Mouse (Mus musculus): Measurements from ENCODE around the gene Clpx. TPM values are rescaled to one million over a fixed set of nuclear protein-coding genes. Genes with fewer than 3 reads are reported as not detected.

Gene Clpx
- polyA plus RNA-seq (2016; fragmentation: Nextera tagmentation; extraction: Ambion mirVana) = 41.6 and 42.3 TPM in 2 replicates

GRCm38 (mm10) chr9:65293973-65294715, at the start of gene Clpx:
TSS of gene Clpx (plus strand) at chr9:65294260.
- Histone ChIP-seq H3K36me3 (peaks cover 9% of the 10 kb centered on the region), H3K4me3 (peak within 1 kb of the TSS; percentile 81), H3K27me3 (ENCODE audit: low read depth, poor library complexity, severe bottlenecking) (no peaks in the 10 kb centered on the region), H3K27ac (replicated peaks) (peak within 1 kb of the TSS; percentile 90), H3K4me1 (peaks cover 24% of the 10 kb centered on the region), H3K9me3 (replicated peaks) (no peaks in the 10 kb centered on the region)
- DNase-seq (ENCODE audit: low spot score) = peak; percentile 99
- WGBS = under 1% methylated on average over 71 of the region's 71 CpGs

DNA sequence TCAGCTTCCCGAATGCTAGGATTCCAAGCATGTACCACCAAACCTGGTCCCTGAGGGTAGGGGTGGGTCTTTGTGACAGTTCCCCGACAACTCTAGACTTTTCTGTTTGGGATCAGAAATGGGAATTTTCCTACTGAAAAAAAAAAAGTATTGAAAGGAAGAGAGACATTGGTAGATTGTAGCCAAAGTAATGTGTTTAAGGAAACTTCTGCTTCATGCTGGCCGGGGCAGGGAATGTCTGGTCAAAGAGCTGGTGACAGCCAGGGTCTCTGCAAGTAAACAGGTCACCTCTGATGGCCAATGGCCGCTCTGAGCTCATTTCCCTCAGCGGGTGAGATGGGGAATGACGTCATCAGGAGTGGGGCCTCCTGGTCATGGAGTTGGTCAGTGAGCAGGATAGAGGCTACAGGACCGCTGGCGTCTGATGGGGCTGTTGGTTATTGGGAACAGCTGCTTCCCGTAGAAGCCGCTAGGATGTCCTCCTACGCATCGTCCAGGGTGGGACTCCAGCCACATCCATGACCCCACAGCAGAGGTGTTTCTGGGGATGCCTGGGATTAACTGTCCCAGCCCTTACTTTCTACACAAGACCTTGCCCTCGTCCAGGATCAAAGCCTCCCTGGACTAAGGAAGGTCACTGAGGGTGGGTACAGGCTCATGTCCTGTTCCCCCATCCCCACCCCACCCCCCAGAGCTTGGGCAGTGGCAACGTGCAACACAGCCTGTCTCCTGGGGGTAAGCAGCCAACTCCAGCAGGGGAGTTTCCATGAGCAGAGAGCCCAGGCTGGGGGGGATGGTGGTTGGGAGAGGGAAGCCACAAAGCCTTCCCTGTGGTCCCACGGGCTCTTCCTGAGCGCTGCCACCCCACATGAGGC, 46.3 kb upstream of the Clpx start:
- H3K27ac ChIP-seq (replicated peaks) = peak overlapping the region; percentile 49; the same call in 1 of the 2 replicates
- no peaks in the 10 kb centered on the region for H3K36me3 ChIP-seq
- H3K27me3 ChIP-seq (ENCODE audit: low read depth, poor library complexity, severe bottlenecking) = no peaks in the 10 kb centered on the region
- H3K9me3 ChIP-seq (replicated peaks) = no peaks in the 10 kb centered on the region
- H3K4me3 ChIP-seq = no peak overlapping the region
- peaks cover 24% of the 10 kb centered on the region for H3K4me1 ChIP-seq
- no peak for DNase-seq (ENCODE audit: low spot score)
- WGBS = 80% methylated on average over 16 of the region's 16 CpGs

DNA sequence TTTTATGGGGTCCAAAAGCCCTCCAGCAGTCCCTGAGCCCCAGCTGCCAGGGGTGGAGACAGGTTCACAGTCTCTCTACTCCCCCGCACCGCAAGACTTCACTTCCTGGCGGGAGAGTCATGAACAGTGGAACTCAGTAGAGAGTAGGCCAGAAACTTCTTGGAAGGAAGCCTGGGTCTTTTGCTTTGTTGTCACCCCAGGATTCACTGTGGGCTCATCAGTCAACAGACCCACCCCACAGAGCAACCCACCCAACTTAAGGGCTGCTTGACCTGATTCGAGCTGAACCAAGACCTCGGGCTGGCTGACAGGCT, 45.7 kb upstream of the Clpx start:
- no peak overlapping the region for H3K4me3 ChIP-seq
- H3K27ac ChIP-seq (replicated peaks) = peak overlapping the region; percentile 49; the same call in 1 of the 2 replicates
- H3K4me1 ChIP-seq = peaks cover 18% of the 10 kb centered on the region
- DNase-seq (ENCODE audit: low spot score) = no peak
- H3K36me3 ChIP-seq = no peaks in the 10 kb centered on the region
- H3K27me3 ChIP-seq (ENCODE audit: low read depth, poor library complexity, severe bottlenecking) = no peaks in the 10 kb centered on the region
- WGBS = 93% methylated on average over 5 of the region's 5 CpGs
- no peaks in the 10 kb centered on the region for H3K9me3 ChIP-seq (replicated peaks)

- Histone ChIP-seq H3K27me3 (ENCODE audit: low read depth, poor library complexity, severe bottlenecking) (no peaks in the 10 kb centered on the region), H3K27ac (replicated peaks) (no peak overlapping the region), H3K4me1 (peaks cover 14% of the 10 kb centered on the region), H3K36me3 (no peaks in the 10 kb centered on the region), H3K9me3 (replicated peaks) (no peaks in the 10 kb centered on the region), H3K4me3 (no peak overlapping the region)
- WGBS = 82% methylated on average over 3 of the region's 3 CpGs
- DNase-seq (ENCODE audit: low spot score) = no peak
Observed at GRCm38 (mm10) chr9:65252026-65252425, 42.0 kb upstream of the Clpx start.

DNA sequence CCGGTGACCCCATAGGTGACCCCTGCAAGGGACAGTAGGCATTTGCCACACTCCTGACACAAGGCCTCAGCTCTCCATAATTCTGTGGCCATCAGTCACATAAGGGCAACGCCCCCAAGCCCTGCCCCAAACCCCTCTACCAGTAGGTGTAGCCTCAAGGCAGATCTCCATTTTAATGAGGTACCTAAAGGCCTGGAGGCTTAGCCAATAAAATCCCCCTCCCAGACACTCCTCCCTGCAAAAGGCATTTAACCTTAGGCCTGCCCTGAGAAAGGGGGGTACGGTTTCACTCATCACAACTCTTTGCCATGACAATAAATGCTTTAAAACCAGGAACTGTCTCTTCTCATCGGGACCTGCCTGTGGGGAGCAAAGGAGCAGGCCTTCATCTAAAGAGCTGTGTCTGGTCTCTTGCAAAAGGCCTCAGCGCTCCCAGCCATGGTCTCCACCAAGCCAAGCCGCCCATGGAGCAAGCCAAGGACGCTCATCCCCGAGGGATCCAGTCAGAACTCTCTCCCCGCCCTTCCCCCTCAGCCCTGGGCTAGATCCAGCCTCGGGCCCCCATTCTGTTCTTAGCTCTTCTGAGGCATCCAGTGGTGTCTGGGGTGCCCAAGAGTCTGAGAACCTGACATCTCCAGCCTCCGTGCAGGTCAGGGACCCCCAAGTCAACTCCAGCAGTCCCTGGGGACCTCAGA, 38.0 kb upstream of the Clpx start:
- no peak overlapping the region for H3K4me3 ChIP-seq
- H3K27ac ChIP-seq (replicated peaks) = no peak overlapping the region
- H3K9me3 ChIP-seq (replicated peaks) = no peaks in the 10 kb centered on the region
- H3K4me1 ChIP-seq = peaks cover 11% of the 10 kb centered on the region
- 76% methylated on average over 11 of the region's 11 CpGs for WGBS
- no peaks in the 10 kb centered on the region for H3K27me3 ChIP-seq (ENCODE audit: low read depth, poor library complexity, severe bottlenecking)
- no peak for DNase-seq (ENCODE audit: low spot score)
- no peaks in the 10 kb centered on the region for H3K36me3 ChIP-seq

GRCm38 (mm10) chr9:65257218-65257910, 36.7 kb upstream of the Clpx start:
- no peak for DNase-seq (ENCODE audit: low spot score)
- H3K27ac ChIP-seq (replicated peaks) = no peak overlapping the region
- H3K36me3 ChIP-seq = no peaks in the 10 kb centered on the region
- H3K4me3 ChIP-seq = no peak overlapping the region
- peaks cover 11% of the 10 kb centered on the region for H3K4me1 ChIP-seq
- WGBS = 67% methylated on average over 9 of the region's 9 CpGs
- H3K9me3 ChIP-seq (replicated peaks) = no peaks in the 10 kb centered on the region
- no peaks in the 10 kb centered on the region for H3K27me3 ChIP-seq (ENCODE audit: low read depth, poor library complexity, severe bottlenecking)

DNA sequence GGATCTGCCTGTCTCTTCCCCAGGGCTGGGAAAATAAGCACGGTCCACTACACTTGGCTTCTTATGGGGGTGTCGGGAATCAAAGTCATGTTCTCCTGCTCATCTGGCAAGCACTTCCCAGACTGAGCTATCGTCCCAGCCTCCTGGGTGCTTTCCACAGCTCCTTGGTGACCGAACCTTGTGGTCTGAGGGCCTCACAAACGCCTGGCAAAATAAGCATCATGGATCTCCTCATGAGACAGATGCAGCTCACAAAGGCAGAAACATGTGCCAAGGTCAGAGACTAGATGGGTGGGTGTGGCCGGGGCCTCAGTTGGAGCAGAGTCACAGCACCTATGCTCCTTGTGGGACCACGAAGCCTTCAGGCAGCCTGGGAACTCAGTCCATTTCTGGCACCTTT, 34.7 kb upstream of the Clpx start:
- WGBS = 84% methylated on average over 7 of the region's 7 CpGs
- DNase-seq (ENCODE audit: low spot score) = no peak
- H3K27me3 ChIP-seq (ENCODE audit: low read depth, poor library complexity, severe bottlenecking) = no peaks in the 10 kb centered on the region
- no peaks in the 10 kb centered on the region for H3K9me3 ChIP-seq (replicated peaks)
- no peaks in the 10 kb centered on the region for H3K36me3 ChIP-seq
- peaks cover 11% of the 10 kb centered on the region for H3K4me1 ChIP-seq
- no peak overlapping the region for H3K4me3 ChIP-seq
- H3K27ac ChIP-seq (replicated peaks) = no peak overlapping the region

DNA sequence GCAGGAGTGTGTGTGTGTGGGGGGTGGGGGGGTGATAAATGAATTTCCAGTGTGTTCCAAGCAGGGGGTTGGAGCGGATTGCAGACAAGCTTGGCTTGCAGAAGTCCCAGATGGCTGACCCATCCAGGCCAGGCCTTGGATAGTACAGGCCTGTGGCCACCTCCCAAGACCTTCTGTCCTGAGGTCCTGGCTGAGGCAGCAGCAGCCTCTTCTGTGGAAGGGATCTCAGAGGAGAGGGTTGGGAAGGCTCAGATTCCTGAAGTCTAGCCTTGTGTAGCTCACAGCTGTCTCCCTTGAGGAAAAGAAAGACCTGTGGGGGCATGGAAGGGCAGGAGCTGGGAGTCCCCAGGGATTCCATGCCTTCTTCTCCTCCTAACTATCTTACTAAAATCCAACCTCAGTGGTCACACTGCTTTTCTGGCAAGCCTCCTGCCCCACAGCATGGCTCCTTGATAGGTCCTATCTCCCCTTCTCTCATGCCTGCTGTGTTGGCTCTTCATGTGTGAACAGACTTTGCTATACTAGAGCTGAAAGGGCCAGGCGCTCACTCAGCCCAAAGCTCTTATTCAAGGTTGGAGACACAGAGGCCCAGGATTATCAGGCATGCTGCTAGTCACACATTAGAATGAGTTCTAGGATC, 32.3 kb upstream of the Clpx start:
- no peaks in the 10 kb centered on the region for H3K36me3 ChIP-seq

DNA sequence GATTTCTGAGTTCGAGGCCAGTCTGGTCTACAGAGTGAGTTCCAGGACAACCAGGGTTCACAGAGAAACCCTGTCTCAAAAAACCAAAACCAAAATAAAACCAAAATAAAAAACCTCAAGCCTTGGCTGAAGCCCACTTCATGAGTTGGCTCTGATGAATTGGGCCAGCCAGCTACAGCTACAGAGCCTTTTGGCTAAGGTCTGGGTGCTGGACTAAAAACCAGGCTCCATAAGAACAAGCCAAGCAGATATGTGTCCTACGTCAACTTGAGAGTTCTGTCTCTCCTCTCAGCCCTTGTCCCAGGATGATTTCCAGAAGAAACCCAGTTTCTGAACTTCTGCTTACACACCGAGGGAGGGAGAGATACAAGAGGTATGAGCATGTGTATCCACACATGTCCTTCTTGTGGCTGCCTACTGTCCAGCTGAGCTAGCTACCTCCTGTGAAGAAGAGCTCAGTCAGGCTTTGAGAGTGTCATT, 31.4 kb upstream of the Clpx start:
- Histone ChIP-seq H3K4me1 (peaks cover 7% of the 10 kb centered on the region), H3K27ac (replicated peaks) (no peak overlapping the region), H3K4me3 (no peak overlapping the region), H3K36me3 (no peaks in the 10 kb centered on the region), H3K27me3 (ENCODE audit: low read depth, poor library complexity, severe bottlenecking) (no peaks in the 10 kb centered on the region), H3K9me3 (replicated peaks) (no peaks in the 10 kb centered on the region)
- no peak for DNase-seq (ENCODE audit: low spot score)
- 94% methylated on average over 3 of the region's 3 CpGs for WGBS

More for the DNA sequence above, 32.3 kb upstream of the Clpx start:
- no peak overlapping the region for H3K4me3 ChIP-seq
- H3K27me3 ChIP-seq (ENCODE audit: low read depth, poor library complexity, severe bottlenecking) = no peaks in the 10 kb centered on the region
- H3K9me3 ChIP-seq (replicated peaks) = no peaks in the 10 kb centered on the region
- H3K27ac ChIP-seq (replicated peaks) = no peak overlapping the region
- no peak for DNase-seq (ENCODE audit: low spot score)
- H3K4me1 ChIP-seq = peaks cover 8% of the 10 kb centered on the region
- WGBS = 83% methylated on average over 2 of the region's 2 CpGs

GRCm38 (mm10) chr9:65264959-65265358, 29.1 kb upstream of the Clpx start, which contains the start of gene Cilp:
TSS of gene Cilp (plus strand) at chr9:65265180.
- Histone ChIP-seq H3K27ac (replicated peaks) (peak within 1 kb of the TSS; percentile 17; the same call in 1 of the 2 replicates), H3K36me3 (no peaks in the 10 kb centered on the region), H3K4me3 (no peak within 1 kb of the TSS), H3K9me3 (replicated peaks) (no peaks in the 10 kb centered on the region), H3K27me3 (ENCODE audit: low read depth, poor library complexity, severe bottlenecking) (no peaks in the 10 kb centered on the region), H3K4me1 (peaks cover 13% of the 10 kb centered on the region)
- DNase-seq (ENCODE audit: low spot score) = no peak
- WGBS = 52% methylated on average over 5 of the region's 5 CpGs

DNA sequence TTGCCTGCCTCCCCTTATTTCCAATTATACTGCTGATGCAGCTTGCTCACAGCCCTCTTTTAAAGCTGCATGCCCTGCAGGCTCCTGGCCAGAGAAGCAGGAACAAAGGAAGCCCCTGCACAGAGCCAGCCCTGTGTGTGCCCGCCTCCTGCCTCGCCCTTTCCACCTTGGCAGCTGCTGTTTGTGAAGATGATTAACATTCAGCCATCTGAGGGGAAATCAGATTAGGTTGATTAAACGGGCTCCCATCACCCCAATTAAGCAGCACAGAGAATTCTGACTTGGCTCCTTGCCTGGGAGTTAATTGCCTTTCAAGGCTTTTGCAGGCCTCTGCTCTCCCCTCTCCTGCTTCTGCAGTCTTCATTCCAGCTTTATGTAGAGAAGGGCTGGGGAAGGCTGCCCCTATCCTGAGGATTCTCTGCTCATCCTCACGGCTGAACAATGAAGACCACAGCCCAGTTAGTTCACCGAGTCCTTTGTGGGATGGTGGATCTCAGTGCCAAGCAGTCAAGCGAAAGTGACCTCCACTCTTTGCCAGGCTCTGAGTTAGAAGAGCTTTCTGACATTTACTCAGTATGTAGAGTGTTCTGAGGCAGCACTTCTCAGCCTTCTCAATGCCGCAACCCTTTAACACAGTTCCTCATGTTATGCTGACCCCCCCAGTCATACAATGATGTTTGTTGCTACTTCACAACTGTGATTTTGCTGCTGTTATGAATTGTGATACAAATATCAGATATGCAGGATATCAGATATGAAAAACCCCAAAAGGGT, 26.1 kb upstream of the Clpx start:
- peak overlapping the region; percentile 78 for H3K27ac ChIP-seq (replicated peaks)
- no peaks in the 10 kb centered on the region for H3K36me3 ChIP-seq
- 35% methylated on average over 7 of the region's 7 CpGs for WGBS
- DNase-seq (ENCODE audit: low spot score) = peak; percentile 18
- no peak overlapping the region for H3K4me3 ChIP-seq
- no peaks in the 10 kb centered on the region for H3K9me3 ChIP-seq (replicated peaks)
- no peaks in the 10 kb centered on the region for H3K27me3 ChIP-seq (ENCODE audit: low read depth, poor library complexity, severe bottlenecking)
- peaks cover 13% of the 10 kb centered on the region for H3K4me1 ChIP-seq
